Mouse (Mus musculus): ENCODE measurements around the gene Snx27.

Gene Snx27

GRCm38 (mm10) chr3:94477444-94477843, 105.1 kb downstream of the Snx27 start:
- DNase-seq (ENCODE audit: low read depth): no peak

- DNase-seq (ENCODE audit: low read depth): no peak
These were observed 106.0 kb downstream of the Snx27 start for GRCm38 (mm10) chr3:94476301-94477035.

GRCm38 (mm10) chr3:94473567-94474232, 108.8 kb downstream of the Snx27 start:
- DNase-seq (ENCODE audit: low read depth): no peak

- no peak for DNase-seq (ENCODE audit: low read depth)
These were observed 109.4 kb downstream of the Snx27 start for GRCm38 (mm10) chr3:94473115-94473505.

- DNase-seq (ENCODE audit: low read depth): no peak
These were observed 109.9 kb downstream of the Snx27 start for GRCm38 (mm10) chr3:94472447-94473114.

GRCm38 (mm10) chr3:94468931-94469330, 113.6 kb downstream of the Snx27 start:
- no peak for DNase-seq (ENCODE audit: low read depth)

- DNase-seq (ENCODE audit: low read depth): no peak
These were observed 116.7 kb downstream of the Snx27 start for GRCm38 (mm10) chr3:94465632-94466430.

GRCm38 (mm10) chr3:94463926-94464578, 118.5 kb downstream of the Snx27 start:
- no peak for DNase-seq (ENCODE audit: low read depth)

- DNase-seq (ENCODE audit: low read depth): no peak
These were observed 122.7 kb downstream of the Snx27 start for GRCm38 (mm10) chr3:94459834-94460233.

- DNase-seq (ENCODE audit: low read depth): no peak
These were observed 125.5 kb downstream of the Snx27 start for GRCm38 (mm10) chr3:94457055-94457454.

- DNase-seq (ENCODE audit: low read depth): peak; percentile 89
These were observed 126.0 kb downstream of the Snx27 start for GRCm38 (mm10) chr3:94456529-94457000.

- no peak for DNase-seq (ENCODE audit: low read depth)
These were observed 133.1 kb downstream of the Snx27 start for GRCm38 (mm10) chr3:94449377-94449776.
